Mouse (Mus musculus) neural tube, embryonic 14.5 days (tissue): ENCODE results near the gene A630023A22Rik. TPM values are rescaled to one million over a fixed set of nuclear protein-coding genes. Genes with fewer than 3 reads are reported as not detected.

Experiments
- ATAC-seq: fragments of 200-750 bp; cut with Nextera tagmentation; 2 replicates; pipeline ENCODE4 v1.8.0; 2017; ENCODE audit warnings: low read depth, mild to moderate bottlenecking, moderate TSS enrichment, moderate library complexity
- H3K27ac ChIP-seq: fragments of 300-500 bp; sonication (generic); 2 replicates; pipeline ENCODE4 v1.5.1; 2014; ENCODE audit warnings: low read depth, mild to moderate bottlenecking, control low read depth, low read length, moderate library complexity, mixed read lengths
- H3K27me3 ChIP-seq: fragments of 300-500 bp; sonication (generic); 2 replicates; pipeline ENCODE4 v1.6.1; 2014; ENCODE audit warnings: low read length; ENCODE audit not compliant: control insufficient read depth, insufficient read depth
- H3K36me3 ChIP-seq: fragments of 300-500 bp; sonication (generic); 2 replicates; pipeline ENCODE4 v1.6.1; 2014; ENCODE audit warnings: low read length, mixed read lengths; ENCODE audit not compliant: control insufficient read depth, insufficient read depth
- H3K4me1 ChIP-seq: fragments of 300-500 bp; sonication (generic); 2 replicates; pipeline ENCODE4 v1.6.1; 2014; ENCODE audit warnings: low read length; ENCODE audit not compliant: control insufficient read depth, insufficient read depth
- H3K4me2 ChIP-seq: fragments of 300-500 bp; sonication (generic); 2 replicates; pipeline ENCODE4 v1.6.1; 2014; ENCODE audit warnings: mild to moderate bottlenecking, low read depth, low read length, control low read depth
- H3K4me3 ChIP-seq: fragments of 300-500 bp; sonication (generic); 2 replicates; pipeline ENCODE4 v1.5.1; 2014; ENCODE audit warnings: low read depth, low read length, control low read depth, mixed read lengths
- H3K9ac ChIP-seq: fragments of 300-500 bp; sonication (generic); replicated peaks from 2 replicates; pipeline ENCODE4 v1.6.1; 2014; ENCODE audit warnings: low read depth, mild to moderate bottlenecking, control low read depth, low read length, mixed read lengths
- H3K9me3 ChIP-seq: fragments of 300-500 bp; sonication (generic); 2 replicates; pipeline ENCODE4 v1.6.1; 2016; ENCODE audit warnings: low read length; ENCODE audit not compliant: control insufficient read depth
- WGBS: fragments of 180-500 bp; shearing (Covaris S2); extraction: QIAGEN DNeasy Blood & Tissue Kit; methylation state at CpG from one replicate; pipeline ENCODE4 v1.1.7; 2014; 5-methylcytosine and 5-hydroxymethylcytosine counted together
- polyA plus RNA-seq: library from polyadenylated mRNA; unstranded; fragments of >200 nt; fragmentation: Nextera tagmentation; extraction: Ambion mirVana; gene quantifications from 2 replicates; pipeline ENCODE4 v1.2.1, GENCODE M21; 2014

Gene A630023A22Rik
- polyA plus RNA-seq, 1 experiment from 2014 or later, result 0.75 TPM

DNA sequence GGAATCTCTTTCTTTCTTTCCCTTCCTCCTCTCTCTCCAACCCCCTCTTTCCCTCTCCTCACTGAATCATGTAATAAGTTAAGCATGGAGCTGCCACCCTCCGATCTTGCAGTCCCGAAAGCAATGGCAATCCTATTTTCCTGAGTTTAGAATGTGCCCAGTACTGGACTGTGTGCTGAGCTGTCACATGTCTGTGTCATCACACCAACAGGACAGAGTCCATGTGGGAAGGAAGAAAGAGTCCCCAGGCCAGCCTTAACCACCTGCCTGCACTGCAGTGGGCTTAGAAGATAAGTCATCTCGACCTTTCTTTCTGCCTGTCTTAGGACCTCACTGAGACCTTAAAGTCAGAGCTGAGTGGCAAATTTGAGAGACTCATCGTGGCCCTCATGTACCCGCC lies 11.1 kb downstream of the A630023A22Rik start:
- Histone ChIP-seq H3K27me3 (no peaks in the 10 kb centered on the region), H3K27ac (no peak overlapping the region), H3K36me3 (no peaks in the 10 kb centered on the region), H3K4me1 (no peaks in the 10 kb centered on the region), H3K9me3 (no peaks in the 10 kb centered on the region), H3K4me2 (no peak overlapping the region), H3K4me3 (no peak overlapping the region), H3K9ac (no peak overlapping the region)
- 90% methylated on average over 5 of the region's 5 CpGs for WGBS
- ATAC-seq, result no peak

DNA sequence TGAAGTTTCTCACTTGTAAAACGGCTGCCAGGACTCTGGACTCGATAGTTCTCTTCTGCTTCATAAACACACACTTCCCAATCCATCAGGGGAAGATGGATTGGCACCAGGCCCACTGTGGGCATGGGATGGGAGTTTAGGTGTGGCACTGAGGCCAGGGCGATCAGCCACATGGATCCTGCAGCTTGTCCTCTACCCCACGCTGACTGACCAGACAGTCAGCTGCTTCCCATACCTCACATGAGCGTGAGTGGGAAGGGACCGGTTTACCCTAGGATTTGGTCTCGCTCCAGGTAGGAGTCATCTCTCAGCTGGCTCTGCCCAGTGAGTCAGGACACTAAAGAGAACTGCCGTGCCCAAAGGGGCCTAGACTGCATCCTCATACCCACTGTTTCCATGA lies 12.8 kb downstream of the A630023A22Rik start:
- no peak overlapping the region for H3K27ac ChIP-seq
- H3K4me1 ChIP-seq, result no peaks in the 10 kb centered on the region
- H3K4me2 ChIP-seq, result no peak overlapping the region
- no peak overlapping the region for H3K4me3 ChIP-seq
- 93% methylated on average over 8 of the region's 8 CpGs for WGBS
- no peak overlapping the region for H3K9ac ChIP-seq
- no peaks in the 10 kb centered on the region for H3K36me3 ChIP-seq
- no peak for ATAC-seq
- H3K9me3 ChIP-seq, result no peaks in the 10 kb centered on the region
- H3K27me3 ChIP-seq, result no peaks in the 10 kb centered on the region

DNA sequence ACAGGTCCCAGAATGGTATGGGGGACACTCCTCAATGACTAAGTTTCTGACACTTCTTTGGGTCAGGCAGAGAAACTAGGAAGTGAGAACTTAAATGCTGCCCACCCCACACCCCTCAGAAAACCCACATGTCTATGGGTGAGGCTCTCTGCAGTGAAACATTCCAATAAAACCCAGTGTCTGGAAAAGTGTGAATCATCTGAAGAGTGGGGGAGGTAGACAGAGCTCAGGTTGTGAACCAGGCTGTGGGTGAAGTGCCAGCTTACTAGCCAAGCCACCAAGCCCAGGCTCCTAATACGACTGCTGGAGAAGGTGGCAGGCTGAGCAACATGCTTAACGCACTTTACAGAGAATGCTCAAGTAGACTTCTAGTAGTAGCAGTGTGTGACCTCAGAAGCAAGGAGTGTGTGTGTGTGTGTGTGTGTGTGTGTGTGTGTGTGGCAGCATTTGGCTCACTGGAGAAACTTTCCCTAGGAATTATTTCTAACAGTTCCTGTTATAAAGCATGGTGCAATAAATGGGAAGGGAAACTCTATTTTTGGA lies 14.6 kb downstream of the A630023A22Rik start:
- no peak overlapping the region for H3K9ac ChIP-seq
- no peaks in the 10 kb centered on the region for H3K4me1 ChIP-seq
- H3K36me3 ChIP-seq, result no peaks in the 10 kb centered on the region
- no peak overlapping the region for H3K27ac ChIP-seq
- ATAC-seq, result no peak
- H3K9me3 ChIP-seq, result no peaks in the 10 kb centered on the region
- WGBS, result 89% methylated on average over 2 of the region's 2 CpGs
- H3K27me3 ChIP-seq, result no peaks in the 10 kb centered on the region
- H3K4me2 ChIP-seq, result no peak overlapping the region
- no peak overlapping the region for H3K4me3 ChIP-seq

DNA sequence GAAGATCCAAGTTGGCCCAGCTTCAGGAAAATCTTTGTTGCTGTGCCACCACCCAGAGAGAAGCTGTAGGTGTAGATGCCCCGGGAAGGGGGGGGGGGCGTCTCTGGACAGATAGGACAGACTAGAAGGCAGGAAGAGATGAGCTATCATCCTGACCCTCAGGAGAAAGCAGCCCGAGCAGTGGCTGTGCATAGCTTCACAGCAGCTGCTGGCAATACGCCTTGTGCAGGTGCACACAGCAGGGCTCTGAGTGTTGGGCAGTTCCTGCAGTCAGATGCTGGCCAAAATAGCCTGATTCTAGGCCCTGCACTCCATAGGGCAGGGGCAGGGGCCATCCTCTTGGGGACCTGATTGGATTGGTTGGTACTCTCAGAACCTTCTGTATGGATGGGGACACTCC lies 15.7 kb downstream of the A630023A22Rik start:
- Histone ChIP-seq H3K9ac (no peak overlapping the region), H3K4me3 (no peak overlapping the region), H3K9me3 (no peaks in the 10 kb centered on the region), H3K27me3 (no peaks in the 10 kb centered on the region), H3K27ac (no peak overlapping the region), H3K4me2 (no peak overlapping the region), H3K4me1 (no peaks in the 10 kb centered on the region), H3K36me3 (no peaks in the 10 kb centered on the region)
- no peak for ATAC-seq
- WGBS, result 66% methylated on average over 4 of the region's 4 CpGs

DNA sequence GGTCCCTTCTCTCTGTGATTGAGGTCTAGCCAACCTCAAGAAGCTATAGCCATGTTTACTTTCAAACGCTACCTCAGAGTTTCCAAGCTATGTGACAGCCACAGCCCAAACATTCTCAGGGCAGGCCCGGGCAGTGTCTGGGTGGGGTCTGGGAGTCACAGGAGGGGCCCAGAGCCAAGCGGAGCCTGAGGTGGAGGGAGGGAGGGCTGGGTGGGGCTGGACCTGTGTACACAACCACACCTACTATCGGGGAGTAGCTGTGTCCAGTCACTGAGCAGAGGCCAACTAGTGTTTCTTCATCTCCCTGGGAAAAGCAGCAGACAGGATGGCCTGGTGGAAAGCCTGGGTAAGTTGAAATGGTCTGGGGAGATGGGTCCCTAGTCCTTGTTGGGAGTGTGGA lies 16.8 kb downstream of the A630023A22Rik start, which contains the start of gene Anxa8:
Gene Anxa8 (plus strand): TSS at position 251 of the 400 bp plus-strand sequence.
- no peaks in the 10 kb centered on the region for H3K9me3 ChIP-seq
- no peak within 1 kb of the TSS for H3K4me3 ChIP-seq
- 81% methylated on average over 4 of the region's 4 CpGs for WGBS
- no peaks in the 10 kb centered on the region for H3K27me3 ChIP-seq
- H3K4me1 ChIP-seq, result no peaks in the 10 kb centered on the region
- ATAC-seq, result no peak
- H3K36me3 ChIP-seq, result no peaks in the 10 kb centered on the region
- H3K27ac ChIP-seq, result no peak within 1 kb of the TSS
- no peak within 1 kb of the TSS for H3K9ac ChIP-seq
- H3K4me2 ChIP-seq, result no peak within 1 kb of the TSS

DNA sequence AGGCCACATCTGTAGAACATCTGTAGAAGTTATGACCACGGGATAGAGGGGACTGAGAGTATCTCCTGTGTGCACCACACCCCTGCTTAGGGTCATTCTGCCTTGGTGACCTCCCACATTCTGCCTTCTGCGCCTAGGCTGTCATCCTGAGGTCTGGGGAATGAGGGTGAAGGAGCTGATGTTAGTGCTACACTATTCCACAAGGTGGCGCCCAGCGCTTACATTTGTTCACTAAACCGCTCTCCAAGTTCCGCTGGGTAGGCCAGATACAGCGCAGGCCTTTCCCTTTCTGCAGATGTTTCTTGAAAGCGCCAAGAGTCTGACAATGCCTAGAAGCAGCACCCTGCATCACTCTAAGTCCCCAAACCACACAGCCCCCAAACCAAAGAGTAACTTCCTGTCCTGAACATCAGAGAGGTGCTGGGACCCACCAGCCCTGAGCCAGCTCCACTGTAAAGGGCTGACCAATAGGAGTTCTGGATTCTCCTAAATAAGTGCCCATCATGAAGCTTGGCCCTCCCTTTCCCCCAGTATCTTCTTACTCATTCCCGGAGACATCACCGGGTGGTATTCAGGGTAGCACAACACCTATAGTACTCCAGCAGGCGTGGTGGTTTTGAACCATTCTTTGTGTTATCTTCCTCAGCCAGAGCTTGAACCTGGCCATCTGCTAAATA lies 22.1 kb downstream of the A630023A22Rik start:
- H3K4me2 ChIP-seq, result no peak overlapping the region
- H3K27ac ChIP-seq, result no peak overlapping the region
- no peak overlapping the region for H3K9ac ChIP-seq
- WGBS, result 12% methylated on average over 11 of the region's 11 CpGs
- no peaks in the 10 kb centered on the region for H3K27me3 ChIP-seq
- H3K4me3 ChIP-seq, result no peak overlapping the region
- H3K4me1 ChIP-seq, result no peaks in the 10 kb centered on the region
- H3K9me3 ChIP-seq, result no peaks in the 10 kb centered on the region
- no peaks in the 10 kb centered on the region for H3K36me3 ChIP-seq
- ATAC-seq, result peak; percentile 90

DNA sequence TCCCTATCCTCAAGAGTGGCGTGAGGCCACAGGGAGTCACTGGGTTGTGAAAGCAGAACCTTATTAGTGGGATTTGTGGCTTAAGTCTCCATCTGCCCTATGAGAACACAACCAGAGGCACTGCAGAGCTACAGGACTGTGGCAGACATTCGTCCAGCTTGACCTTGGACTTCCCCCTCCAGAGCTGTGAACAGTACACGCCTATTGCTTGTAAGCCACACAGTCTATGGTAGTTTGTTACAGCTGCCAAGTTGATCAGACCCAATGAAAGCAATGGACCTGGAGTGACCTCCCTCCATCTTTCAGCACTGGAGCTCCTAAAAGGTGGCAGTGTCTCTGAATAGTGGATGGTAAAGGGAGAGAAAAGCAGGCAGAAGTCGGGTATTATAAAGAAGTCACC lies 24.3 kb downstream of the A630023A22Rik start:
- Histone ChIP-seq H3K9me3 (no peaks in the 10 kb centered on the region), H3K4me3 (no peak overlapping the region), H3K4me2 (no peak overlapping the region), H3K27me3 (no peaks in the 10 kb centered on the region), H3K9ac (no peak overlapping the region), H3K36me3 (no peaks in the 10 kb centered on the region), H3K4me1 (no peaks in the 10 kb centered on the region), H3K27ac (no peak overlapping the region)
- 67% methylated on average over 4 of the region's 4 CpGs for WGBS
- no peak for ATAC-seq

DNA sequence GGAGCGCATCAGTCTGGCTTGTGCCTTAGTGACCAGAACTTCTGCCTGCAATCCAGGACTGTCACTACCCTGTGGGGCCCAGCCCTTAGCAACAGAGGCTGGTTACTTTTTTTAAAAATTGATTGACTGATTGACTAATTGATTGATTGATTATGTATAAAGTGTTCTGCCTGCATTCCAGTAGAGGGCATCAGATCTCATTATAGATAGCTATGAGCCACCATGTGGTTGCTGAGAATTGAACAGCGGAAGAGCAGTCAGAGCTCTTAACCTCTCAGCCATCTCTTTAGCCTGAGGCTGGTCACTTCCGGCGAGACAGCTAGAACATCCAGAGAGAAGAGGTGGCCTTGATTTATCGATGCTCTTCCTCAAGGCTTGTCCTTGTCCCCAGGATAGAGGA lies 25.3 kb downstream of the A630023A22Rik start:
- 72% methylated on average over 5 of the region's 5 CpGs for WGBS
- Histone ChIP-seq H3K4me1 (no peaks in the 10 kb centered on the region), H3K9ac (no peak overlapping the region)

DNA sequence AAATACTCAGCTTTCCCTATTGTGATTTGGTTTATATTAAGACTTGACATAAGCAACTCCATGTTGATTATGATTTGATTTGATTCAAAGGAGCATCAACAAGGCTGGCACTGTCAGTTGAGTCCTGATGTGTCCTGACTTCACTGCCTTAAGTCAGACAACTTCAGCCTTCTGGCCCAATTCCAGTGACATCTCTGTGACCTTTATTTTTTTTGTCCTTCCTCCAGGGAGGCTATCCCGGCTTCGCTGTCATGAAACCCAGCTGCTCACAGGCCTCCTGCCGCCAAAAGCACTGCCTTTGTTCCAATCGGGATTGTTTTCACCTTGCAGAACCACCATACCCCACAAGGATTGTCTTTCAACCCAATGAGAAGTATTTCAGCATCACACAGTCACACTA lies 27.2 kb downstream of the A630023A22Rik start:
- H3K27me3 ChIP-seq, result no peaks in the 10 kb centered on the region
- 30% methylated on average over 4 of the region's 4 CpGs for WGBS
- H3K36me3 ChIP-seq, result no peaks in the 10 kb centered on the region
- H3K9ac ChIP-seq, result no peak overlapping the region
- no peaks in the 10 kb centered on the region for H3K9me3 ChIP-seq
- H3K27ac ChIP-seq, result no peak overlapping the region
- no peak for ATAC-seq
- no peaks in the 10 kb centered on the region for H3K4me1 ChIP-seq
- H3K4me3 ChIP-seq, result no peak overlapping the region
- H3K4me2 ChIP-seq, result no peak overlapping the region

More for the DNA sequence above, 25.3 kb downstream of the A630023A22Rik start:
- H3K27ac ChIP-seq, result no peak overlapping the region
- no peaks in the 10 kb centered on the region for H3K27me3 ChIP-seq
- no peak for ATAC-seq
- H3K4me3 ChIP-seq, result no peak overlapping the region
- H3K4me2 ChIP-seq, result no peak overlapping the region
- no peaks in the 10 kb centered on the region for H3K9me3 ChIP-seq
- H3K36me3 ChIP-seq, result no peaks in the 10 kb centered on the region
